Mouse (Mus musculus) embryo, embryonic 9.5 days (tissue): ENCODE measurements at regions not wholly inside any gene's neighbourhood (a gene's known extent, or its start where the extent isn't known, plus 50 kb on each side); places are given as distances from the start of the nearest gene placed in this dataset.
A peak's percentile ranks its signal among the peaks of the same experiment; 100 is the strongest.

ENCODE experiments used
- DNase-seq: peaks from one replicate; pipeline ENCODE4 v3.0.0-alpha.2; 2017; ENCODE audit errors: extremely low spot score

GRCm38 (mm10) chr7:70767697-70768096 lies 401.2 kb upstream of the Nr2f2 start:
- DNase-seq = no peak

GRCm38 (mm10) chr7:70756676-70757075 lies 390.1 kb upstream of the Nr2f2 start:
- no peak for DNase-seq

GRCm38 (mm10) chr7:70754826-70755225 lies 388.3 kb upstream of the Nr2f2 start:
- DNase-seq = no peak

GRCm38 (mm10) chr7:70752802-70753218 lies 386.3 kb upstream of the Nr2f2 start:
- no peak for DNase-seq

- no peak for DNase-seq
These were observed 382.3 kb upstream of the Nr2f2 start for GRCm38 (mm10) chr7:70748884-70749283.

GRCm38 (mm10) chr7:70748345-70748744 lies 381.8 kb upstream of the Nr2f2 start:
- no peak for DNase-seq

GRCm38 (mm10) chr7:70744296-70744695 lies 377.8 kb upstream of the Nr2f2 start:
- no peak for DNase-seq

- no peak for DNase-seq
These were observed 369.1 kb upstream of the Nr2f2 start for GRCm38 (mm10) chr7:70735591-70735990.

GRCm38 (mm10) chr7:70733501-70733900 lies 367.0 kb upstream of the Nr2f2 start:
- no peak for DNase-seq

GRCm38 (mm10) chr7:70729896-70730295 lies 363.4 kb upstream of the Nr2f2 start:
- DNase-seq = no peak

GRCm38 (mm10) chr7:70718149-70718765 lies 351.7 kb upstream of the Nr2f2 start:
- no peak for DNase-seq

- DNase-seq = no peak
These were observed 351.1 kb upstream of the Nr2f2 start for GRCm38 (mm10) chr7:70717608-70718007.

- no peak for DNase-seq
These were observed 350.4 kb upstream of the Nr2f2 start for GRCm38 (mm10) chr7:70716811-70717458.

GRCm38 (mm10) chr7:70712141-70712540 lies 345.6 kb upstream of the Nr2f2 start:
- DNase-seq = no peak

- DNase-seq = no peak
These were observed 339.7 kb upstream of the Nr2f2 start for GRCm38 (mm10) chr7:70706281-70706680.

GRCm38 (mm10) chr7:70703784-70704183 lies 337.2 kb upstream of the Nr2f2 start:
- DNase-seq = no peak

- no peak for DNase-seq
These were observed 333.9 kb upstream of the Nr2f2 start for GRCm38 (mm10) chr7:70700461-70700860.

GRCm38 (mm10) chr7:70699391-70699790 lies 332.9 kb upstream of the Nr2f2 start:
- peak; percentile 48 for DNase-seq

- DNase-seq = no peak
These were observed 332.5 kb upstream of the Nr2f2 start for GRCm38 (mm10) chr7:70698986-70699385.

GRCm38 (mm10) chr7:70692160-70692559 lies 325.6 kb upstream of the Nr2f2 start:
- DNase-seq = no peak

- DNase-seq = no peak
These were observed 324.3 kb upstream of the Nr2f2 start for GRCm38 (mm10) chr7:70690845-70691244.

GRCm38 (mm10) chr7:70669065-70669464 lies 302.5 kb upstream of the Nr2f2 start:
- peak; percentile 29 for DNase-seq

GRCm38 (mm10) chr7:70660162-70660561 lies 293.6 kb upstream of the Nr2f2 start:
- no peak for DNase-seq
